Mouse (Mus musculus) thymus, postnatal 36 days (tissue): ENCODE data around the gene Agpat4.
"Not testable (repeated sequence)": the region's sequence is repeated elsewhere in the genome, so short reads cannot be mapped to it uniquely, and the experiment has no call there.

Experiments used
- DNase-seq, 2 experiments: peaks; one replicate each; pipeline ENCODE4 v3.0.0; 2022; ENCODE audit warnings: mixed read lengths in 2 of 2

Agpat4 gene

GRCm38 (mm10) chr17:12118561-12118925 is at the start of gene Agpat4:
Gene Agpat4, plus strand, starts transcription at chr17:12118704.
- DNase-seq = peak in 1 of 2 experiments; percentile 53

- no peak for DNase-seq
Measured at GRCm38 (mm10) chr17:12076816-12077215, 41.7 kb upstream of the Agpat4 start.

- DNase-seq = no peak
Measured at GRCm38 (mm10) chr17:12080656-12081495, 37.6 kb upstream of the Agpat4 start.

GRCm38 (mm10) chr17:12082201-12082600 is 36.3 kb upstream of the Agpat4 start:
- DNase-seq = no peak

GRCm38 (mm10) chr17:12090261-12090927 is 28.1 kb upstream of the Agpat4 start:
- DNase-seq = no peak

- no peak for DNase-seq
Measured at GRCm38 (mm10) chr17:12092901-12093564, 25.5 kb upstream of the Agpat4 start.

GRCm38 (mm10) chr17:12094016-12094415 is 24.5 kb upstream of the Agpat4 start:
- no peak for DNase-seq

GRCm38 (mm10) chr17:12094827-12095590 is 23.5 kb upstream of the Agpat4 start:
- no peak for DNase-seq

GRCm38 (mm10) chr17:12099415-12099814 is 19.1 kb upstream of the Agpat4 start:
- DNase-seq = no peak

GRCm38 (mm10) chr17:12102326-12102725 is 16.2 kb upstream of the Agpat4 start:
- no peak for DNase-seq

GRCm38 (mm10) chr17:12103781-12104180 is 14.7 kb upstream of the Agpat4 start:
- peak; percentile 25 to 28 for DNase-seq

- DNase-seq = no peak
Measured at GRCm38 (mm10) chr17:12104245-12104644, 14.3 kb upstream of the Agpat4 start.

GRCm38 (mm10) chr17:12104690-12105089 is 13.8 kb upstream of the Agpat4 start:
- no peak for DNase-seq

- DNase-seq = no peak
Measured at GRCm38 (mm10) chr17:12106255-12106654, 12.2 kb upstream of the Agpat4 start.

- DNase-seq = no peak
Measured at GRCm38 (mm10) chr17:12113626-12114025, 4.9 kb upstream of the Agpat4 start.

- DNase-seq = no peak
Measured at GRCm38 (mm10) chr17:12115086-12115485, 3.4 kb upstream of the Agpat4 start.

- peak in 1 of 2 experiments; percentile 15 for DNase-seq
Measured at GRCm38 (mm10) chr17:12118131-12118530, 373 bp upstream of the Agpat4 start.

GRCm38 (mm10) chr17:12118926-12119641 is 580 bp downstream of the Agpat4 start:
- peak; percentile 79 to 86 for DNase-seq

GRCm38 (mm10) chr17:12119675-12120074 is 1.2 kb downstream of the Agpat4 start:
- DNase-seq = peak; percentile 24 to 28

GRCm38 (mm10) chr17:12120268-12120667 is 1.8 kb downstream of the Agpat4 start:
- no peak for DNase-seq

GRCm38 (mm10) chr17:12121226-12121794 is 2.8 kb downstream of the Agpat4 start:
- DNase-seq = no peak

- not testable (repeated sequence) for DNase-seq
Measured at GRCm38 (mm10) chr17:12122262-12122661, 3.8 kb downstream of the Agpat4 start.
